7 mouse cellular contexts compared by ENCODE assay signal in genomic region chr9:40807289-40807920, GRCm38 (mm10). TPM values are rescaled to one million over a fixed set of nuclear protein-coding genes. Genes with fewer than 3 reads are reported as not detected.
DNase-seq lines count a peak whose midpoint lies in the region; ATAC-seq lines count a peak whose summit lies in the region.

No protein-coding gene starts in this region.

- no peak overlapping the region for H3K4me2 ChIP-seq in hindbrain, embryonic 16.5 days (ENCODE audit: low read length)

- H3K36me3 ChIP-seq in hindbrain, embryonic 16.5 days (ENCODE audit: control insufficient read depth, insufficient read depth, low read length), result peaks cover 7% of the 10 kb centered on the region; the same call in 1 of the 2 replicates

- no peak for ATAC-seq in hindbrain, embryonic 16.5 days

- no peak overlapping the region for H3K9ac ChIP-seq in hindbrain, embryonic 16.5 days (ENCODE audit: low read depth, low read length)

- peak overlapping the region; percentile 36; the same call in 1 of the 2 replicates for H3K27ac ChIP-seq in hindbrain, embryonic 16.5 days (ENCODE audit: low read depth, low read length)

- H3K4me1 ChIP-seq in hindbrain, embryonic 16.5 days (ENCODE audit: control insufficient read depth, insufficient read depth, low read depth, low read length), result peaks cover 51% of the 10 kb centered on the region

- no peaks in the 10 kb centered on the region for H3K9me3 ChIP-seq in hindbrain, embryonic 16.5 days (ENCODE audit: control insufficient read depth, low read length)

- peak; percentile 37 for DNase-seq in 3134 (ENCODE audit: extremely low read depth, insufficient read length, low spot score)
- peak; percentile 56 for DNase-seq in A20 (ENCODE audit: low read depth, low spot score)
- peak; percentile 79 for DNase-seq in fibroblast of lung, adult 2 months (ENCODE audit: low read depth)
- DNase-seq in lung, postnatal 14 days, result peak; percentile 51
- no peak for DNase-seq in left cerebral cortex, adult 9 months (ENCODE audit: low spot score in 2 of 2)
- DNase-seq in adrenal gland, postnatal 25 days, result no peak

- H3K4me3 ChIP-seq in hindbrain, embryonic 16.5 days (ENCODE audit: low read length), result no peak overlapping the region

- H3K27me3 ChIP-seq in hindbrain, embryonic 16.5 days (replicated peaks; ENCODE audit: control insufficient read depth, insufficient read depth, low read length), result no peaks in the 10 kb centered on the region

- WGBS in hindbrain, embryonic 16.5 days, result 21% methylated on average over 11 of the region's 11 CpGs

RNA-seq across cellular contexts. Expression of gene Hspa8, which starts 6.6 kb away (rescaled TPM):
- polyA plus RNA-seq in hindbrain, embryonic 16.5 days (2015; fragmentation: Nextera tagmentation; extraction: Ambion mirVana), result 3,309 and 3,384 TPM in 2 replicates
- total RNA-seq in adrenal gland, postnatal 25 days (2021), result 1,395 and 2,721 TPM in 2 replicates

Comparison
In these comparisons a context has a peak if more than half of its experiments do, and no peak if none do; other contexts are left out.
1. DNase-seq: peak in 3134 (single experiment), A20 (single experiment), fibroblast of lung, adult 2 months (single experiment) and lung, postnatal 14 days (single experiment); none in left cerebral cortex, adult 9 months (0 of 2) and adrenal gland, postnatal 25 days (single experiment).